Mouse (Mus musculus) liver, embryonic 14.5 days (tissue): ENCODE measurements around the gene Pstpip1. TPM values are rescaled to one million over a fixed set of nuclear protein-coding genes. Genes with fewer than 3 reads are reported as not detected.

ENCODE experiments used
- ATAC-seq: fragments of 200-750 bp; cut with Nextera tagmentation; 2 replicates; pipeline ENCODE4 v1.8.0; 2017; ENCODE audit warnings: moderate number of reproducible peaks, mild to moderate bottlenecking, moderate library complexity; ENCODE audit not compliant: insufficient read depth
- DNase-seq, 3 experiments: peaks; one replicate each; pipeline ENCODE4 v3.0.0-alpha.2; 2012 to 2013; ENCODE audit warnings: low read depth in 3 of 3, low spot score in 3 of 3
- H3K27ac ChIP-seq: fragments of 300-500 bp; sonication (generic); 2 replicates; pipeline ENCODE4 v1.5.1; 2014; ENCODE audit warnings: moderate library complexity, mild to moderate bottlenecking, control low read depth, inconsistent platforms
- H3K27me3 ChIP-seq: fragments of 300-500 bp; sonication (generic); 2 replicates; pipeline ENCODE4 v1.6.1; 2014; ENCODE audit warnings: mild to moderate bottlenecking, low read length, moderate library complexity; ENCODE audit not compliant: control insufficient read depth, insufficient read depth
- H3K36me3 ChIP-seq: fragments of 300-500 bp; sonication (generic); replicated peaks from 2 replicates; pipeline ENCODE4 v1.6.1; 2014; ENCODE audit warnings: low read depth; ENCODE audit not compliant: control insufficient read depth, insufficient read depth
- H3K4me1 ChIP-seq, 2 experiments: fragments of 200-500 bp in 1 of 2; fragments of 300-500 bp in 1 of 2; sonication (generic) in 1 of 2; replicated peaks; 2 replicates each; pipeline ENCODE4 v1.6.1; 2012 to 2014; ENCODE audit warnings: antibody characterized with exemption in 1 of 2, inconsistent platforms in 1 of 2, low read length in 1 of 2; ENCODE audit not compliant: control insufficient read depth in 2 of 2, insufficient read depth in 2 of 2
- H3K4me2 ChIP-seq: fragments of 300-500 bp; sonication (generic); 2 replicates; pipeline ENCODE4 v1.6.1; 2014; ENCODE audit warnings: low read depth, mild to moderate bottlenecking, control low read depth, moderate library complexity
- H3K4me3 ChIP-seq, 2 experiments: fragments of 200-500 bp in 1 of 2; fragments of 300-500 bp in 1 of 2; sonication (generic) in 1 of 2; 2 replicates each; pipeline ENCODE4 v1.5.1; 2012 to 2014; ENCODE audit warnings: low read depth in 2 of 2, low read length in 2 of 2, mild to moderate bottlenecking in 2 of 2, control low read depth in 1 of 2, inconsistent platforms in 1 of 2, moderate library complexity in 1 of 2; ENCODE audit not compliant: insufficient read depth in 1 of 2
- H3K9ac ChIP-seq: fragments of 300-500 bp; sonication (generic); replicated peaks from 2 replicates; pipeline ENCODE4 v1.6.1; 2014; ENCODE audit warnings: mild to moderate bottlenecking, control low read depth, moderate library complexity
- H3K9me3 ChIP-seq: fragments of 300-500 bp; sonication (generic); 2 replicates; pipeline ENCODE4 v1.6.1; 2016; ENCODE audit warnings: low read length, mixed read lengths; ENCODE audit not compliant: control insufficient read depth
- CTCF ChIP-seq: IDR thresholded peaks from 2 replicates; pipeline ENCODE4 v1.5.1; 2016; ENCODE audit warnings: antibody characterized with exemption, low read depth, control low read depth
- EP300 ChIP-seq: IDR thresholded peaks from 2 replicates; pipeline ENCODE4 v1.6.1; 2016; ENCODE audit warnings: antibody characterized with exemption, low read depth
- WGBS: fragments of 180-500 bp; shearing (Covaris S2); extraction: QIAGEN DNeasy Blood & Tissue Kit; methylation state at CpG from one replicate; pipeline ENCODE4 v1.1.7; 2014; ENCODE audit not compliant: insufficient replicate concordance; 5-methylcytosine and 5-hydroxymethylcytosine counted together
- polyA plus RNA-seq, 2 experiments: library from polyadenylated mRNA; depleted of rRNA in 1 of 2; stranded (reverse) in 1 of 2; unstranded in 1 of 2; fragments of >200 nt; fragmentation: Nextera tagmentation in 1 of 2; extraction: Ambion mirVana in 1 of 2; gene quantifications; 2 replicates each; pipeline versions ENCODE4 v1.2.1 to v1.2.3; 2012 to 2014

The Pstpip1 gene
- polyA plus RNA-seq, 2 experiments = 1.8 to 3.9 TPM

- DNase-seq (no peak), ATAC-seq (no peak)
- H3K27me3 ChIP-seq = no peaks in the 10 kb centered on the region
- no peaks in the 10 kb centered on the region for H3K9me3 ChIP-seq
- H3K4me3 ChIP-seq = no peak overlapping the region
- H3K27ac ChIP-seq = no peak overlapping the region
- 41% methylated on average over 7 of the region's 7 CpGs for WGBS
- no peak overlapping the region for H3K4me2 ChIP-seq
- H3K9ac ChIP-seq = no peak overlapping the region
- TF ChIP-seq CTCF (no peak), EP300 (no peak)
- no peaks in the 10 kb centered on the region for H3K36me3 ChIP-seq
- H3K4me1 ChIP-seq = peaks cover 0 to 9% of the 10 kb centered on the region in 2 experiments; a peak in 2 of 4 replicates
Observed at GRCm38 (mm10) chr9:56104921-56105320, 15.2 kb downstream of the Pstpip1 start.

DNA sequence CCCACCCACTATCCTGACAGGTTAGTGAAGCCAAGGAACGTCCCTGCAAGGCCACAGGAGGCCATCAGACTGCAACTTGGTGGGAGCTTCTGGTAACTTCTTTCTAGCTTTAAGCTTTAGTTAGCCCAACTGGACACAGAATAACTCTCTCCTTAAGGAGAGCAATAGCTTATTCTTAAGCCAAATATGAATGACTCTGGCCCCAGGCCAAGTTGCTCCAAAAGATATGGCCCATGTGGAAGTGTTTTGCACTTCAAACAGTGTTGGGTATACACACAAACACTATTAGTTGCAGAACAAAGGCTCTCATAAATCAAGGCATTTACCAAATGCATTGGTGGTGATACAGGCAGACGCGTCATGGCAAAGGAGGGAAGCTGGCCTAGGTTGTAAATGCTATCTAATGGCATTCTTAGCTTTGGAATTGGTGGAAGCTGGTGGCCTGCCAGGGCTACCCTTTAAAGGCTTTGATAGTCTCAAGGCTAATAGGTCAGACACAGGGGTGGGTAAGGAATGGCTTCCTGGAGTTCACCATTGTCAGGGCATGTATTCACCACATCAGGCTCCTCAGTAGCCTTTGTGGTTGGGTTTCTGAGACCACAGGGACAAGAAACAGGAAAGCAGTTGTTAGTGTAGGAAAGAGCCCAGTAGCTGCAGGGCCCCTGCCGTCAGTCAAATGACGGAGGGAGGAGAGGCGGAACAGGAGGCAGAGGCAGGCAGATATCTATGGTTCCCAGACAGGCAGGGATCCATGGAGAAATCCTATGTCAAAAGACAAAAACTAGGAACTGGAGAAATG lies 16.7 kb downstream of the Pstpip1 start:
- Histone ChIP-seq H3K9me3 (no peaks in the 10 kb centered on the region), H3K4me2 (no peak overlapping the region), H3K4me1 (peaks cover 0 to 3% of the 10 kb centered on the region in 2 experiments; a peak in 2 of 4 replicates), H3K36me3 (no peaks in the 10 kb centered on the region), H3K27me3 (no peaks in the 10 kb centered on the region), H3K4me3 (no peak overlapping the region), H3K9ac (no peak overlapping the region), H3K27ac (no peak overlapping the region)
- ATAC-seq (no peak), DNase-seq (no peak)
- TF ChIP-seq EP300 = no peak
- no peak for TF ChIP-seq CTCF
- 39% methylated on average over 6 of the region's 6 CpGs for WGBS

DNA sequence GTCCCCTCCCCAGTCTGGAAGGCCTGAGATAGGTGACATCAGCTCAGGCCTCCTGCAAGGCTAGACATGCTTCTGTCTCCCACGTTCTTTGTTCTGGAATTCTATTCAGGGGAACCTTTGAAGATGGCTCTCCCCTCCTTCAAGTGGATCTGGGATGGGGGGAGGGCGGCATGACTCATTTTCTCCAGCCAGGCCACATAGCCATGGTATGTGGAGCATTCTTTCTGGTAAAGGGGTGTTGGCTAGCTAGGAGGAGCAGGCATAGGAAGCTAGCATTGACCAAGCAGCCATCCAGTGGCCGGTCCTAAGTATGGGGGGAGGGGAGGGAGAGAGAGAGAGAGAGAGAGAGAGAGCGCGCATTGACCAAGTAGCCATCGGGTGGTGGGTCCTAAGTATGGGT lies 17.8 kb downstream of the Pstpip1 start:
- no peaks in the 10 kb centered on the region for H3K9me3 ChIP-seq
- no peaks in the 10 kb centered on the region for H3K36me3 ChIP-seq
- no peaks in the 10 kb centered on the region for H3K27me3 ChIP-seq
- H3K4me1 ChIP-seq = peaks cover 0 to 3% of the 10 kb centered on the region in 2 experiments; a peak in 2 of 4 replicates
- no peak overlapping the region for H3K4me3 ChIP-seq
- DNase-seq (no peak), ATAC-seq (no peak)
- 48% methylated on average over 6 of the region's 6 CpGs for WGBS
- no peak overlapping the region for H3K27ac ChIP-seq
- no peak overlapping the region for H3K4me2 ChIP-seq
- H3K9ac ChIP-seq = no peak overlapping the region
- no peak for TF ChIP-seq CTCF
- no peak for TF ChIP-seq EP300

GRCm38 (mm10) chr9:56108174-56108573 lies 18.4 kb downstream of the Pstpip1 start:
- H3K27ac ChIP-seq = no peak overlapping the region
- WGBS = 20% methylated on average over 5 of the region's 5 CpGs

DNA sequence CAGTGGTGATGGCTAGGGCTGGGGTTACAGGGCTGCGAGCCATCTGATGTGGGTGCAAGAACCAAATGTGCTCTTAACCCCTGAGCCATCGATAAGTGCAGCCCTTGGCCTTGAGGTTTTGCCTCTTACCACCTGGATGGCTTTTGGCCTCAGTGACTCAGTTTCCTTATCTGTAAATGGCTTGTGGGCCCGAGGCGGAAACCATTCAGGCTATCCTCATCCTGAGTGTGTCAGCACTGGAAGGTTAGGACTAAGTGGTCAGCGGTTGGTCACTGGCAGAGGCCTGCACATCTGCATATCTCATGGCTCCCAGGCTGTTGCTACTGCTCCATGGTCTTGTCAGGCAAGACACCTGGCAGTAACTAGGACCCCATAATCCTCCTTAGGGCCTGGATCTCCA lies 28.3 kb downstream of the Pstpip1 start:
- H3K27me3 ChIP-seq = no peaks in the 10 kb centered on the region
- H3K4me1 ChIP-seq = no peaks in the 10 kb centered on the region
- H3K27ac ChIP-seq = no peak overlapping the region
- WGBS = 66% methylated on average over 5 of the region's 5 CpGs
- no peaks in the 10 kb centered on the region for H3K36me3 ChIP-seq
- ATAC-seq (no peak), DNase-seq (no peak)
- no peak overlapping the region for H3K4me3 ChIP-seq
- TF ChIP-seq CTCF = no peak
- TF ChIP-seq EP300 = no peak
- H3K4me2 ChIP-seq = no peak overlapping the region
- no peak overlapping the region for H3K9ac ChIP-seq
- no peaks in the 10 kb centered on the region for H3K9me3 ChIP-seq

More at GRCm38 (mm10) chr9:56108174-56108573, 18.4 kb downstream of the Pstpip1 start:
- DNase-seq (peak in 1 of 3 experiments; percentile 29), ATAC-seq (no peak)
- no peak overlapping the region for H3K4me3 ChIP-seq
- no peaks in the 10 kb centered on the region for H3K27me3 ChIP-seq
- H3K9ac ChIP-seq = no peak overlapping the region
- H3K4me2 ChIP-seq = no peak overlapping the region
- H3K36me3 ChIP-seq = no peaks in the 10 kb centered on the region
- peaks cover 0 to 3% of the 10 kb centered on the region in 2 experiments; a peak in 2 of 4 replicates for H3K4me1 ChIP-seq
- no peaks in the 10 kb centered on the region for H3K9me3 ChIP-seq
- TF ChIP-seq CTCF (no peak), EP300 (no peak)
